Mouse (Mus musculus) CH12.LX (cell line): ENCODE results near the gene Macrod1. TPM values are rescaled to one million over a fixed set of nuclear protein-coding genes. Genes with fewer than 3 reads are reported as not detected.

ENCODE experiments used
- DNase-seq: peaks from one replicate; pipeline ENCODE4 v3.0.0-alpha.2; 2013; ENCODE audit errors: extremely low read depth
- H3K27ac ChIP-seq: 2 replicates; pipeline ENCODE4 v1.5.1; 2012; ENCODE audit warnings: low read depth, mild to moderate bottlenecking, control low read depth, moderate library complexity; ENCODE audit not compliant: insufficient read depth
- H3K27me3 ChIP-seq: replicated peaks from 2 replicates; pipeline ENCODE3; 2012; ENCODE audit warnings: inconsistent platforms
- H3K36me3 ChIP-seq, 2 experiments: replicated peaks in 1 of 2; 2 replicates each; pipeline versions ENCODE3 to v1.6.1; 2012; ENCODE audit warnings: inconsistent platforms in 1 of 2, low read length in 1 of 2, mild to moderate bottlenecking in 1 of 2, mixed read lengths in 1 of 2, moderate library complexity in 1 of 2; ENCODE audit not compliant: control insufficient read depth in 1 of 2, insufficient read depth in 1 of 2
- H3K4me1 ChIP-seq, 2 experiments: 2 replicates each; pipeline ENCODE4 v1.6.1; 2012; ENCODE audit warnings: inconsistent platforms in 1 of 2, moderate library complexity in 1 of 2; ENCODE audit not compliant: insufficient read depth in 2 of 2, control insufficient read depth in 1 of 2
- H3K4me2 ChIP-seq: 2 replicates; pipeline ENCODE4 v1.6.1; 2012; ENCODE audit warnings: low read depth, mild to moderate bottlenecking, control low read depth; ENCODE audit not compliant: poor library complexity, insufficient read depth, severe bottlenecking
- H3K4me3 ChIP-seq, 3 experiments: fragments of 150-350 bp in 1 of 3; sonication (generic) in 1 of 3; replicated peaks in 1 of 3; 2 replicates each; pipeline versions ENCODE3 to v1.5.1; 2011 to 2012; ENCODE audit warnings: low read depth in 2 of 3, low read length in 2 of 3, mild to moderate bottlenecking in 2 of 3, moderate library complexity in 2 of 3, control low read depth in 1 of 3, improper control_type of control experiment in 1 of 3, inconsistent platforms in 1 of 3, mixed read lengths in 1 of 3; ENCODE audit not compliant: poor library complexity in 1 of 3
- H3K79me2 ChIP-seq: replicated peaks from 2 replicates; pipeline ENCODE4 v1.6.1; 2012; ENCODE audit warnings: mild to moderate bottlenecking, moderate library complexity; ENCODE audit not compliant: control insufficient read depth, poor library complexity, insufficient read depth, severe bottlenecking; ENCODE audit errors: extremely low read depth
- H3K9ac ChIP-seq: 2 replicates; pipeline ENCODE4 v1.6.1; 2012; ENCODE audit warnings: low read depth, mild to moderate bottlenecking, control low read depth, moderate library complexity; ENCODE audit not compliant: insufficient read depth
- H3K9me3 ChIP-seq: replicated peaks from 2 replicates; pipeline ENCODE3; 2012; ENCODE audit warnings: low read length, inconsistent platforms, mixed read lengths
- CHD1 ChIP-seq: IDR thresholded peaks from 2 replicates; pipeline ENCODE4 v1.6.1; 2012; ENCODE audit warnings: low read depth, low read length, improper control_type of control experiment, inconsistent platforms
- E2F4 ChIP-seq: IDR thresholded peaks from 2 replicates; pipeline ENCODE4 v1.6.1; 2011; ENCODE audit warnings: low read depth, low read length, improper control_type of control experiment; ENCODE audit not compliant: insufficient replicate concordance
- HCFC1 ChIP-seq: IDR thresholded peaks from 2 replicates; pipeline ENCODE4 v1.6.1; 2012; ENCODE audit warnings: low read depth, mild to moderate bottlenecking, inconsistent platforms, low read length, improper control_type of control experiment
- MAFK ChIP-seq: IDR thresholded peaks from 2 replicates; pipeline ENCODE4 v1.6.1; 2011; ENCODE audit warnings: low read length, improper control_type of control experiment; ENCODE audit not compliant: insufficient replicate concordance
- MAX ChIP-seq: IDR thresholded peaks from 2 replicates; pipeline ENCODE4 v1.6.1; 2011; ENCODE audit warnings: low read length, improper control_type of control experiment
- MAZ ChIP-seq: IDR thresholded peaks from 2 replicates; pipeline ENCODE4 v1.6.1; 2012; ENCODE audit warnings: low read depth, mild to moderate bottlenecking, inconsistent platforms, low read length, improper control_type of control experiment, moderate library complexity
- MEF2A ChIP-seq: IDR thresholded peaks from 2 replicates; pipeline ENCODE4 v1.6.1; 2014; ENCODE audit warnings: low read depth, mild to moderate bottlenecking, inconsistent platforms, low read length, improper control_type of control experiment, borderline replicate concordance
- NELFE ChIP-seq: IDR thresholded peaks from 2 replicates; pipeline ENCODE4 v1.6.1; 2011; ENCODE audit warnings: low read depth, low read length, improper control_type of control experiment
- POLR2AphosphoS2 ChIP-seq: IDR thresholded peaks from 2 replicates; pipeline ENCODE4 v1.6.1; 2011; ENCODE audit warnings: low read depth, low read length, improper control_type of control experiment
- SMC3 ChIP-seq: IDR thresholded peaks from 2 replicates; pipeline ENCODE4 v1.6.1; 2011; ENCODE audit warnings: low read depth, low read length, improper control_type of control experiment
- UBTF ChIP-seq: IDR thresholded peaks from 2 replicates; pipeline ENCODE4 v1.6.1; 2012; ENCODE audit warnings: low read depth, mild to moderate bottlenecking, inconsistent platforms, low read length, improper control_type of control experiment, moderate library complexity
- USF1 ChIP-seq: IDR thresholded peaks from 2 replicates; pipeline ENCODE4 v1.6.1; 2014; ENCODE audit warnings: low read depth, mild to moderate bottlenecking, inconsistent platforms, low read length, improper control_type of control experiment
- USF2 ChIP-seq: conservative IDR thresholded peaks from 2 replicates; pipeline ENCODE4 v1.6.1; 2011; ENCODE audit warnings: low read depth, low read length, improper control_type of control experiment
- ZKSCAN1 ChIP-seq: IDR thresholded peaks from 2 replicates; pipeline ENCODE4 v1.6.1; 2012; ENCODE audit warnings: low read depth, inconsistent platforms, low read length, improper control_type of control experiment, borderline replicate concordance
- ZMIZ1 ChIP-seq: IDR thresholded peaks from 2 replicates; pipeline ENCODE4 v1.6.1; 2012; ENCODE audit warnings: low read depth, mild to moderate bottlenecking, inconsistent platforms, low read length, improper control_type of control experiment
- dilution Hi-C: fragments of 300-500 bp; cut with MboI; formaldehyde crosslinking; loops from 2 replicates; pipeline ENCODE4 v1.14.3; 2020; ENCODE audit warnings: low sequenced_read_pairs; ENCODE audit not compliant: extremely low pct_unique_long_range_greater_than_20kb, extremely low pct_ligation_motif_present
- in situ Hi-C: fragments of 300-500 bp; cut with MboI; formaldehyde crosslinking; loops from 3 replicates; pipeline ENCODE4 v1.14.3; 2019; ENCODE audit warnings: low sequenced_read_pairs, low pct_ligation_motif_present, low pct_unique_long_range_greater_than_20kb, mixed read lengths
- polyA plus RNA-seq: library from polyadenylated mRNA; unstranded; fragments of >175 nt; gene quantifications from 2 replicates; pipeline ENCODE4 v1.2.1, GENCODE M21; 2012; ENCODE audit warnings: low read depth; ENCODE audit not compliant: insufficient read length
- total RNA-seq, 2 experiments: library from RNA; depleted of rRNA; stranded (reverse); fragments of 300-350 nt in 1 of 2; fragments of >200 nt in 1 of 2; gene quantifications; 2 replicates each; pipeline ENCODE4 v1.2.3; 2012 to 2014

Gene Macrod1
- total and polyA plus RNA-seq, 3 experiments, result 1.0 TPM; not detected in 2

- no peak for DNase-seq
- Histone ChIP-seq H3K4me1 (no peaks in the 10 kb centered on the region), H3K9me3 (peaks cover under 1% of the 10 kb centered on the region), H3K36me3 (no peaks in the 10 kb centered on the region)
- TF ChIP-seq POLR2AphosphoS2 (no peak), MAZ (no peak), HCFC1 (no peak), ZKSCAN1 (no peak)
- TF ChIP-seq, all 38 proteins: peak for 0
- in situ Hi-C loops (no loop called here), dilution Hi-C loops (no loop called here)
- Histone ChIP-seq H3K79me2 (no peaks in the 10 kb centered on the region), H3K9ac (no peak overlapping the region), H3K4me2 (no peak overlapping the region), H3K27me3 (peaks cover 84% of the 10 kb centered on the region), H3K27ac (no peak overlapping the region), H3K4me3 (no peak overlapping the region)
Measured at GRCm38 (mm10) chr19:7161064-7161463, 104.5 kb downstream of the Macrod1 start.

- Histone ChIP-seq H3K27ac (no peak overlapping the region), H3K4me3 (no peak overlapping the region), H3K4me2 (no peak overlapping the region), H3K27me3 (peaks cover 83% of the 10 kb centered on the region), H3K79me2 (no peaks in the 10 kb centered on the region), H3K4me1 (no peaks in the 10 kb centered on the region), H3K36me3 (no peaks in the 10 kb centered on the region), H3K9me3 (peaks cover 4% of the 10 kb centered on the region), H3K9ac (no peak overlapping the region)
- DNase-seq, result no peak
- in situ Hi-C loops, result no loop called here
- dilution Hi-C loops, result no loop called here
- no peak for TF ChIP-seq ZKSCAN1
- TF ChIP-seq CHD1, result no peak
- no peak for TF ChIP-seq E2F4
- no peak for TF ChIP-seq UBTF
- TF ChIP-seq USF1, result no peak
- no peak for TF ChIP-seq NELFE
- TF ChIP-seq POLR2AphosphoS2, result no peak
- TF ChIP-seq ZMIZ1, result no peak
- no peak for TF ChIP-seq MAFK
- no peak for TF ChIP-seq USF2
Measured at GRCm38 (mm10) chr19:7164238-7164637, 107.6 kb downstream of the Macrod1 start.

- H3K4me3 ChIP-seq, result no peak overlapping the region
- no peaks in the 10 kb centered on the region for H3K79me2 ChIP-seq
- DNase-seq, result no peak
- TF ChIP-seq MAX (no peak), SMC3 (no peak), ZKSCAN1 (no peak), UBTF (no peak), MEF2A (no peak)
- dilution Hi-C loops (no loop called here), in situ Hi-C loops (no loop called here)
- H3K9me3 ChIP-seq, result peaks cover 4% of the 10 kb centered on the region
- H3K4me1 ChIP-seq, result no peaks in the 10 kb centered on the region
- H3K27me3 ChIP-seq, result peaks cover 83% of the 10 kb centered on the region
- no peak overlapping the region for H3K9ac ChIP-seq
- H3K27ac ChIP-seq, result no peak overlapping the region
- H3K4me2 ChIP-seq, result no peak overlapping the region
- no peaks in the 10 kb centered on the region for H3K36me3 ChIP-seq
Measured at GRCm38 (mm10) chr19:7164820-7165323, 108.3 kb downstream of the Macrod1 start.
